Mouse (Mus musculus): ENCODE results near the gene Cacng3. TPM values are rescaled to one million over a fixed set of nuclear protein-coding genes. Genes with fewer than 3 reads are reported as not detected.

Gene Cacng3
- polyA plus RNA-seq, 1 experiment from 2014 or later, result 0.19 TPM

DNA sequence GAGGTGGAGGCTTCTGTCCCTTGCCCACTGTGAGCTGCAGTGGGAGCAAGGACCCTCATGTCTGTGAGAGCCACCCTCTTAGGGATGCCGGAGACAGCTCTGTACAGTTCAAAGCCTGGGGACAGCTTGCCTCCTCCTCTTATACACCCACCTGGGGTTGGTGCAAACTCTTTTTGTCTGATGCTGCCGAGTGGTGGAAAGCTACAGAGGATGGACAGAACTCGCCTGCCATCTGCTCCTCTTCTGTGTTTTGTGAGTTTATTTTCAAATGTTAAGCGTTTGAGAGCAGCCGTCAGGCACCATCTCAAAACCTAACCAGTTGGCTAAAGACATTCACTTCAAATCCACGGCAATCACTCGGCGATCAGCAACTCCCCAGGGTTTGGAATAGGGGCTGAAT, 26.6 kb upstream of the Cacng3 start:
- H3K9me3 ChIP-seq (ENCODE audit: control insufficient read depth, low read length), result no peaks in the 10 kb centered on the region
- H3K36me3 ChIP-seq (ENCODE audit: control insufficient read depth, insufficient read depth, low read length), result no peaks in the 10 kb centered on the region
- no peak overlapping the region for H3K9ac ChIP-seq (ENCODE audit: low read length)
- H3K4me1 ChIP-seq (ENCODE audit: control insufficient read depth in 2 of 2, insufficient read depth in 2 of 2, low read length in 2 of 2), result no peaks in the 10 kb centered on the region
- WGBS, result 79% methylated on average over 8 of the region's 8 CpGs
- no peak overlapping the region for H3K4me2 ChIP-seq (ENCODE audit: low read length)
- H3K27me3 ChIP-seq (ENCODE audit: control insufficient read depth, insufficient read depth, low read length), result no peaks in the 10 kb centered on the region
- ATAC-seq (ENCODE audit: insufficient number of reproducible peaks, insufficient read depth, low FRiP score, low read depth), result no peak
- H3K27ac ChIP-seq (replicated peaks in 1 of 2; ENCODE audit: control insufficient read depth in 1 of 2, insufficient read depth in 1 of 2, low read depth in 2 of 2, low read length in 2 of 2), result no peak overlapping the region
- H3K4me3 ChIP-seq (ENCODE audit: control insufficient read depth in 1 of 2, insufficient read depth in 1 of 2, low read depth in 1 of 2, low read length in 2 of 2), result no peak overlapping the region

DNA sequence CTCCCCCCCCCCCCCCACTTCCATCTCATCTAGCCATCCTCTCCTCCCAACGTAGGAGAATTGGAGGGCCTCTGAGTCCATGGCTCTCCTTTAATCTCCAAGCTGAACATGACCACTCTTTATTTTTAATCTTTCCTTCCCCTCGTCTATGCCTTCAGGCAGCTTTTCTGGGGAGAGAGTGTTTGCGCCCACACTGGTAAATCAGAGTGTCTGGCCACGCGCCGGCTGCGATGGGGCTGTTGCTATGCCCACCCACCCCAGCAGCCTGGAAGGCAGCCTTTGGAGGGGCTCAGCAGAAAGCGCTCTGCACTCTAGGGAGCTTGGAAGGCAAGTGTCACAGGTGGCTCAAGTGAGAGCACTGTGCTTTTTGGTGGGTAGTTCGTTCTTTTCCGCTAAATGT, 21.0 kb upstream of the Cacng3 start:
- H3K9ac ChIP-seq (ENCODE audit: low read length), result no peak overlapping the region
- no peak overlapping the region for H3K4me2 ChIP-seq (ENCODE audit: low read length)
- ATAC-seq (ENCODE audit: insufficient number of reproducible peaks, insufficient read depth, low FRiP score, low read depth), result no peak
- no peak overlapping the region for H3K27ac ChIP-seq (replicated peaks in 1 of 2; ENCODE audit: control insufficient read depth in 1 of 2, insufficient read depth in 1 of 2, low read depth in 2 of 2, low read length in 2 of 2)
- no peaks in the 10 kb centered on the region for H3K36me3 ChIP-seq (ENCODE audit: control insufficient read depth, insufficient read depth, low read length)
- no peaks in the 10 kb centered on the region for H3K4me1 ChIP-seq (ENCODE audit: control insufficient read depth in 2 of 2, insufficient read depth in 2 of 2, low read length in 2 of 2)
- H3K9me3 ChIP-seq (ENCODE audit: control insufficient read depth, low read length), result no peaks in the 10 kb centered on the region
- H3K27me3 ChIP-seq (ENCODE audit: control insufficient read depth, insufficient read depth, low read length), result no peaks in the 10 kb centered on the region
- no peak overlapping the region for H3K4me3 ChIP-seq (ENCODE audit: control insufficient read depth in 1 of 2, insufficient read depth in 1 of 2, low read depth in 1 of 2, low read length in 2 of 2)
- WGBS, result 55% methylated on average over 10 of the region's 10 CpGs

DNA sequence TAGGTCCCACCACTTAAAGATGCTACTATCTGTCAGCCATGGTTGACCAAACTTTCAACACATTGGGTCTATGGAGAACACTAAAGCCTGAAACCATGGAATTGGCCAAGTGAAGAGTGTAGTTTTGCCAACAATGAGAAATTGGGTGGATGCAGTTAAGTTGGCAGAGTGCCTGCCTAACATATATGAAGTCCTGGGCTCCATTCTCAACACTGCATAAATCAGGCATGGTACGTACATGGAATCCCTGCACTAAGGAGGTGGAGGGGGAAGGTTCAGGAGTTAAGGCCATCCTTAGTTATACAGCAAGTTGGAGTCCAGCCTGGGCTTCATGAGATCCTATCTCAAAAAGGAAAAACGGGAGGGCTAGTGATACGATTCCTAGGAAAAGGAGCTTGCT, 17.8 kb upstream of the Cacng3 start:
- Histone ChIP-seq H3K4me2 (ENCODE audit: low read length) (no peak overlapping the region), H3K9ac (ENCODE audit: low read length) (no peak overlapping the region), H3K27ac (replicated peaks in 1 of 2; ENCODE audit: control insufficient read depth in 1 of 2, insufficient read depth in 1 of 2, low read depth in 2 of 2, low read length in 2 of 2) (no peak overlapping the region), H3K4me3 (ENCODE audit: control insufficient read depth in 1 of 2, insufficient read depth in 1 of 2, low read depth in 1 of 2, low read length in 2 of 2) (no peak overlapping the region), H3K36me3 (ENCODE audit: control insufficient read depth, insufficient read depth, low read length) (no peaks in the 10 kb centered on the region), H3K27me3 (ENCODE audit: control insufficient read depth, insufficient read depth, low read length) (no peaks in the 10 kb centered on the region), H3K4me1 (ENCODE audit: control insufficient read depth in 2 of 2, insufficient read depth in 2 of 2, low read length in 2 of 2) (no peaks in the 10 kb centered on the region), H3K9me3 (ENCODE audit: control insufficient read depth, low read length) (no peaks in the 10 kb centered on the region)
- WGBS, result 73% methylated on average over 3 of the region's 3 CpGs
- ATAC-seq (ENCODE audit: insufficient number of reproducible peaks, insufficient read depth, low FRiP score, low read depth), result no peak

DNA sequence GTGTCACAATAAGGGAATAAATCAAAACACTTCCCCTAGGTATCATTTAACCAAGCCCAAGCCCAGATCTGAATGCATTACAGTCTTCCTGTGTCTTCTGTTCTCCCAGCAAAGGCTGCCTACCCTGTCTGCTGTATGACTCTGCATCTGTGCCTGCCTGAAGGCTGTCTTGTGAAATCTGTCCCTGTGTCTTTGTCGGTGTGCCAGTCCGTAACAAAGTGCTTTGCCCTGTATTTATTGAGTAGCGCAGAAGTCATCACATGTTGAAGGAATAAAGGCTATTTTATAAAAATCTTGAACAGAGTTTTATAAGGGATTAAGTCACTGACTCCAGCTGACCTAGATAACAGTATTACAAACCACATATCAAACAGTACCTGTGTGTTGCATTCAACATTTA, 13.6 kb upstream of the Cacng3 start:
- 83% methylated on average over 3 of the region's 3 CpGs for WGBS
- Histone ChIP-seq H3K36me3 (ENCODE audit: control insufficient read depth, insufficient read depth, low read length) (no peaks in the 10 kb centered on the region), H3K4me1 (ENCODE audit: control insufficient read depth in 2 of 2, insufficient read depth in 2 of 2, low read length in 2 of 2) (no peaks in the 10 kb centered on the region), H3K9me3 (ENCODE audit: control insufficient read depth, low read length) (no peaks in the 10 kb centered on the region), H3K27ac (replicated peaks in 1 of 2; ENCODE audit: control insufficient read depth in 1 of 2, insufficient read depth in 1 of 2, low read depth in 2 of 2, low read length in 2 of 2) (no peak overlapping the region), H3K27me3 (ENCODE audit: control insufficient read depth, insufficient read depth, low read length) (no peaks in the 10 kb centered on the region), H3K4me2 (ENCODE audit: low read length) (no peak overlapping the region), H3K4me3 (ENCODE audit: control insufficient read depth in 1 of 2, insufficient read depth in 1 of 2, low read depth in 1 of 2, low read length in 2 of 2) (no peak overlapping the region), H3K9ac (ENCODE audit: low read length) (no peak overlapping the region)
- ATAC-seq (ENCODE audit: insufficient number of reproducible peaks, insufficient read depth, low FRiP score, low read depth), result no peak

DNA sequence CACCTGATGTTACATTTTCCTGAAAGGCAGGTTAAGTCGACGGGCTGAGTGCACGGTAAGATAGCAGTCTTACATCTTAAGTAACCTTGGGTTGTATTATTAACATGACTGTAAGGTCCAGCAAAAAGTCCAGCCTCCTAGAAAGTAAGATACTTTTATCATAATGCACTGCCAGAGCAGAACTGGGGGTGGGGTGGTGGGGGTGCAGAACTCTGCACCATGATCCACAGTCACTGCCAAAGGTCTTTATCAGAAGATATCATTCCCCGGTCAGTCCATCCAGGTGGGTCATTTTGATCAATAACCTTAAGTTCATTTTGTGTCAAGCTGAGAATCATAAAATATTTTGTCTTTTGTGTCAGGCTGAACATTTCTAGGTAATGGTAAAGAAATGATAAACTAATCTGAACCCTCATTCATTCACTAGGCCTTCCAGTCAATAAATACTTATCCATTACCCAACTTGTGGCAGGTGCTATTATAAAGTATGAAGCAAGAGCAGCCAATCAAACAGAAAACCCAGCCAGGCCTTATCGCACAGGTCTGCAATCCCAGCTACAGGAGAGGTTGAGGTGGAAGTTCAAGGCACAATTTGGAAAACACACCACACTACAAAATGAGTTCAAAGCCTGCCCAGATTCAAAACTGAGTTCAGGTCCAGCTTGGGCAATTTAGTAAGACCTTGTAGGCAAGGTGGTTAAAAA, 12.7 kb upstream of the Cacng3 start:
- H3K27me3 ChIP-seq (ENCODE audit: control insufficient read depth, insufficient read depth, low read length), result no peaks in the 10 kb centered on the region
- no peaks in the 10 kb centered on the region for H3K9me3 ChIP-seq (ENCODE audit: control insufficient read depth, low read length)
- H3K4me2 ChIP-seq (ENCODE audit: low read length), result no peak overlapping the region
- H3K27ac ChIP-seq (replicated peaks in 1 of 2; ENCODE audit: control insufficient read depth in 1 of 2, insufficient read depth in 1 of 2, low read depth in 2 of 2, low read length in 2 of 2), result no peak overlapping the region
- ATAC-seq (ENCODE audit: insufficient number of reproducible peaks, insufficient read depth, low FRiP score, low read depth), result no peak
- H3K36me3 ChIP-seq (ENCODE audit: control insufficient read depth, insufficient read depth, low read length), result no peaks in the 10 kb centered on the region
- 84% methylated on average over 5 of the region's 5 CpGs for WGBS
- H3K4me3 ChIP-seq (ENCODE audit: control insufficient read depth in 1 of 2, insufficient read depth in 1 of 2, low read depth in 1 of 2, low read length in 2 of 2), result no peak overlapping the region
- no peaks in the 10 kb centered on the region for H3K4me1 ChIP-seq (ENCODE audit: control insufficient read depth in 2 of 2, insufficient read depth in 2 of 2, low read length in 2 of 2)
- no peak overlapping the region for H3K9ac ChIP-seq (ENCODE audit: low read length)

DNA sequence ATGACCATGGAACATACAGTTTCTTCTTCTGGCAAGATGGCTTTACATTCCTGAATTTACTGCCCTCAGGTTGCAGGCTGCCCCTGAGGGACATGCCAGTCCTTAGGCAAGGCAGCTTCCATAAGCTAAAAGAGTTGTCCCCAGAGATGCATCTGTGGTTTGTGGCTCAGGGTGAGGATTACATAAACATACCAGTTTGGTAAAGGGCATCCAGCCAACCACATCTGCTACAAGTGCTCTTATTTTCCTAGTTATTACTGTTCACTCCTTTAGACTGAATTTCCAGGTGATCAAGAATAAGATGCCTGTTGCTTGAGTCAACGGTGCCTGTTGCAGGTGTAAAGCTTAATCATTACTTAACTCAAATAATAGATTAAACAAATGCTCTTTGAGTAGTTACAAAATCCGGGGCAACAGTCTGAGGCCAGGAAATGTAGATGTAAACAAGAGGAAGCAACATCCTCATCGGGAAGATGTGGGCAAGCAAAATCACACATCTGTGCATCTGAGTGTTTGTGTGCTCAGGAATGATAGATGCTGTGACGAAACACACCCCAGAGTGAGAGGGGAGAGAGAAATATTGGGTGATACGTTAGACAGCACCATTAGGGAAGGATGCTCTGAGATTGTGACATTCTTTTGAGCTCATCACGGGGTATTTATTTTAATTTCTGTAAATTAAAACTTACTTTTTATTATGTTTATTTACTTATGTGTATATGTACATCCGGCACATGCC, 4.8 kb upstream of the Cacng3 start:
- no peak overlapping the region for H3K27ac ChIP-seq (replicated peaks in 1 of 2; ENCODE audit: control insufficient read depth in 1 of 2, insufficient read depth in 1 of 2, low read depth in 2 of 2, low read length in 2 of 2)
- ATAC-seq (ENCODE audit: insufficient number of reproducible peaks, insufficient read depth, low FRiP score, low read depth), result no peak
- no peaks in the 10 kb centered on the region for H3K9me3 ChIP-seq (ENCODE audit: control insufficient read depth, low read length)
- H3K36me3 ChIP-seq (ENCODE audit: control insufficient read depth, insufficient read depth, low read length), result no peaks in the 10 kb centered on the region
- WGBS, result 61% methylated on average over 7 of the region's 7 CpGs
- H3K9ac ChIP-seq (ENCODE audit: low read length), result no peak overlapping the region
- no peaks in the 10 kb centered on the region; a peak in 1 of 4 replicates for H3K4me1 ChIP-seq (ENCODE audit: control insufficient read depth in 2 of 2, insufficient read depth in 2 of 2, low read length in 2 of 2)
- H3K4me2 ChIP-seq (ENCODE audit: low read length), result no peak overlapping the region
- H3K4me3 ChIP-seq (ENCODE audit: control insufficient read depth in 1 of 2, insufficient read depth in 1 of 2, low read depth in 1 of 2, low read length in 2 of 2), result no peak overlapping the region
- H3K27me3 ChIP-seq (ENCODE audit: control insufficient read depth, insufficient read depth, low read length), result peaks cover 7% of the 10 kb centered on the region; the same call in 1 of the 2 replicates

DNA sequence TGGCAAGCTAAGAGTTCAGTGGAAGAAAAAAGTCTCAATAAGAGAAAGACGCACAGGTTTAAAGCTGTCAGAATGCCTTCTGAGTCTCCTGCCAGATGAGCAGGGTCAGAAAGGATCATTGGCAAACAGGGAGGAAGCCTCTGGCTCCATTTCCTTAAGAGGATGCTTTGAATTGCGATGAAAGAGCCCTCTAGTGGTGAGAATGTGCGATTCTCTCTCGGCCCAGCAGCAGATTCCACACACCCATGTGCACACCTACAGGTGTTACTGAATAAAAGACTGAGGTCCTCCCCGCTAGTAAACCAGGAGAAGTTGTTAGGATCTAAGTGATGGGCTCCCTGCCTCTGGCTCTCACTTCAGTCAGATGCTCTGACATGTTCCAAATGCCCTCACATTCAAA, 2.4 kb upstream of the Cacng3 start:
- 16% methylated on average over 5 of the region's 5 CpGs for WGBS
- H3K4me1 ChIP-seq (ENCODE audit: control insufficient read depth in 2 of 2, insufficient read depth in 2 of 2, low read length in 2 of 2), result peaks cover 2 to 3% of the 10 kb centered on the region in 2 experiments; a peak in 2 of 4 replicates

More for the DNA sequence above, 2.4 kb upstream of the Cacng3 start:
- ATAC-seq (ENCODE audit: insufficient number of reproducible peaks, insufficient read depth, low FRiP score, low read depth), result no peak
- H3K9ac ChIP-seq (ENCODE audit: low read length), result no peak overlapping the region
- H3K4me2 ChIP-seq (ENCODE audit: low read length), result no peak overlapping the region
- H3K27ac ChIP-seq (replicated peaks in 1 of 2; ENCODE audit: control insufficient read depth in 1 of 2, insufficient read depth in 1 of 2, low read depth in 2 of 2, low read length in 2 of 2), result no peak overlapping the region
- H3K9me3 ChIP-seq (ENCODE audit: control insufficient read depth, low read length), result no peaks in the 10 kb centered on the region
- H3K36me3 ChIP-seq (ENCODE audit: control insufficient read depth, insufficient read depth, low read length), result no peaks in the 10 kb centered on the region
- H3K27me3 ChIP-seq (ENCODE audit: control insufficient read depth, insufficient read depth, low read length), result peaks cover 25% of the 10 kb centered on the region
- no peak overlapping the region for H3K4me3 ChIP-seq (ENCODE audit: control insufficient read depth in 1 of 2, insufficient read depth in 1 of 2, low read depth in 1 of 2, low read length in 2 of 2)
